Mouse (Mus musculus) heart, postnatal 0 days (tissue): ENCODE measurements around the gene Nxph1. TPM values are rescaled to one million over a fixed set of nuclear protein-coding genes. Genes with fewer than 3 reads are reported as not detected.

Source experiments
- ATAC-seq: fragments of 200-750 bp; cut with Nextera tagmentation; 2 replicates; pipeline ENCODE4 v1.8.0; 2017; ENCODE audit warnings: low read depth, moderate number of reproducible peaks, moderate library complexity; ENCODE audit not compliant: insufficient read depth
- DNase-seq: peaks from one replicate; pipeline ENCODE4 v3.0.0-alpha.2; 2016; ENCODE audit warnings: low spot score
- H3K27ac ChIP-seq: fragments of 300-500 bp; sonication (generic); 2 replicates; pipeline ENCODE4 v1.5.1; 2014; ENCODE audit warnings: low read depth, mild to moderate bottlenecking
- H3K27me3 ChIP-seq: fragments of 300-500 bp; sonication (generic); 2 replicates; pipeline ENCODE4 v1.6.1; 2014; ENCODE audit warnings: low read length, mixed read lengths; ENCODE audit not compliant: control insufficient read depth, insufficient read depth
- H3K36me3 ChIP-seq: fragments of 300-500 bp; sonication (generic); replicated peaks from 2 replicates; pipeline ENCODE4 v1.6.1; 2014; ENCODE audit warnings: low read length, mixed read lengths; ENCODE audit not compliant: control insufficient read depth, insufficient read depth
- H3K4me1 ChIP-seq: fragments of 300-500 bp; sonication (generic); 2 replicates; pipeline ENCODE4 v1.6.1; 2014; ENCODE audit warnings: antibody characterized with exemption; ENCODE audit not compliant: control insufficient read depth, insufficient read depth
- H3K4me2 ChIP-seq: fragments of 300-500 bp; sonication (generic); 2 replicates; pipeline ENCODE4 v1.6.1; 2014; ENCODE audit warnings: low read depth, mild to moderate bottlenecking, low read length, moderate library complexity
- H3K4me3 ChIP-seq: fragments of 300-500 bp; sonication (generic); 2 replicates; pipeline ENCODE4 v1.5.1; 2014; ENCODE audit warnings: low read depth, low read length
- H3K9ac ChIP-seq: fragments of 300-500 bp; sonication (generic); replicated peaks from 2 replicates; pipeline ENCODE4 v1.6.1; 2014; ENCODE audit warnings: low read depth, low read length, mixed read lengths
- H3K9me3 ChIP-seq: fragments of 300-500 bp; sonication (generic); replicated peaks from 2 replicates; pipeline ENCODE4 v1.6.1; 2016; ENCODE audit warnings: low read length; ENCODE audit not compliant: control insufficient read depth
- CTCF ChIP-seq: IDR thresholded peaks from 2 replicates; pipeline ENCODE4 v1.5.1; 2016; ENCODE audit warnings: antibody characterized with exemption, control low read depth, low read depth
- EP300 ChIP-seq: IDR thresholded peaks from 2 replicates; pipeline ENCODE4 v1.6.1; 2016; ENCODE audit warnings: antibody characterized with exemption, low read depth
- WGBS: fragments of 180-500 bp; shearing (Covaris S2); extraction: QIAGEN DNeasy Blood & Tissue Kit; methylation state at CpG from one replicate; pipeline ENCODE4 v1.1.7; 2014; 5-methylcytosine and 5-hydroxymethylcytosine counted together
- polyA plus RNA-seq: library from polyadenylated mRNA; unstranded; fragments of >200 nt; fragmentation: Nextera tagmentation; extraction: Ambion mirVana; gene quantifications from 2 replicates; pipeline ENCODE4 v1.2.1, GENCODE M21; 2015
- total RNA-seq: library from RNA; depleted of rRNA; stranded (reverse); fragments of >200 nt; gene quantifications from 2 replicates; pipeline ENCODE4 v1.2.3, GENCODE M21; 2014; ENCODE audit warnings: low replicate concordance

Gene Nxph1
- total and polyA plus RNA-seq, 2 experiments from 2014 or later, result 0.07 TPM; not detected in 1

DNA sequence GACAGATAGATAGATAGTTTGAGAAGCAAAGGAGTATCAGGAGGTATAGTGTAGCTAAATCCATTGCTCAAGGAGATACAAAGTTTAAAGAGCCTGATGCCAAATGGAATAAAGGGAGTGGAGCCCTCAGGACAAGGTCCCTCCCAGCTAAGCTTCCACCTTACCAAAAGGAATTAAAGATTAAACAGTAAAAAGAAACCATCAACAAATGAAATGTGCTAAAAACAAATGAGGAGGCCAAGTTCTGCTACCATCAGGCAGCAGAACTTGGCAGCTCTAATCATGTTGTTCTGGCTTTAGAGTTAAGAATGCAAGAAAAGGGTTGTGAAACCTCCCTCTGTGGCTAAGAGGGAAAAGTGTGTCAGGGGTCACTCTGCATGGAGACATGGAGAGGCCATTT, 159.1 kb downstream of the Nxph1 start:
- no peak overlapping the region for H3K4me3 ChIP-seq
- no peak overlapping the region for H3K9ac ChIP-seq
- DNase-seq, result no peak
- no peak overlapping the region for H3K4me2 ChIP-seq
- no peaks in the 10 kb centered on the region for H3K4me1 ChIP-seq
- ATAC-seq, result no peak
- no peaks in the 10 kb centered on the region for H3K9me3 ChIP-seq
- H3K27me3 ChIP-seq, result no peaks in the 10 kb centered on the region
- no peaks in the 10 kb centered on the region for H3K36me3 ChIP-seq
- H3K27ac ChIP-seq, result no peak overlapping the region
- no peak for TF ChIP-seq CTCF
- TF ChIP-seq EP300, result no peak

DNA sequence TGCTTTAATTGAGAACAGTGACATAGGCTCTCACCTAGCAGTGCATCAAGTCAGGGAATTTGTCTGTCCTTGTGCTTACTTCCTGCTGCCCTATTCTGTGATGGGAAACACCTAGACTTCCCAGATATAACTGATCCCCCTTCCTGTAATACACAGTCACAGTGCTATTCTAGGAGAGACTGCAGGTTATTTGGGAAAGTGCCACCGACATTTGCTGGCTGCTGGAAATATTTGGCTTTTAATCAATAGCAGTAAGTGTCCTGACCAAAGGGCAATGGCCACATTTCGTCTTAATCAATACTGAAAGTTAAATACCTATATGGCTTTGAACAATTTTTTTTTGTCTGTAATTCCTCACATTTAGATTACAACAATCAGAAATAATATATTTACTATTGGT, 170.9 kb downstream of the Nxph1 start:
- Histone ChIP-seq H3K9me3 (no peaks in the 10 kb centered on the region), H3K4me2 (no peak overlapping the region), H3K27ac (no peak overlapping the region), H3K4me1 (no peaks in the 10 kb centered on the region), H3K9ac (no peak overlapping the region), H3K27me3 (no peaks in the 10 kb centered on the region), H3K4me3 (no peak overlapping the region), H3K36me3 (no peaks in the 10 kb centered on the region)
- ATAC-seq, result no peak
- no peak for DNase-seq
- 67% methylated on average over 2 of the region's 2 CpGs for WGBS
- no peak for TF ChIP-seq EP300

DNA sequence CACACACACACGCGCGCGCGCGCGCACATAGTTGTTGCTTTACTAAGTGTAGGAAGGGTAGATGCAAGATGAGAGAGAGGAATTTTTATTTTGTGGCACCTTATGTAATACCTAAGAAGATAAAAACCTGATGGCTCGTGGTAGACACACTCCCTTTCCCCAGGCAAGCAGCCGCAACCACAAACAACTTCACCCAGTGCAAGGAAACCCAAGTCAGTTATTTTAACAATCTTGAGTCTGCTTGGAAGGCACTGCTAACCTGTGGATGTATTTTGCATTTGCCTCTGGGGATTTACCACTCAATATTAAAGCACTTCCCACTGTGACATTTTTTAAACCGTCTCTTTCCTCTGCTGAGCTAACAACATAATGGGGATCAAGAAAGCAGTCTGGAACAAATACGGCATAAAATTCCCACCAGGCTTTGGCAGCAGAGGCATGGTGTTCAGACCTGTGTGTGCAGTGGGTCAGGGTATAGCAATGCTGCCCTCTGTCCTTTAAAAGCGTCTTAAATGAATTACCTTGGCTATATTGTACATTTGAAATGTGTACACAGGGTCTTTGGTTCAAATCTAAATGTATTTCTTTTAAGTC, 176.2 kb downstream of the Nxph1 start:
- Histone ChIP-seq H3K4me3 (no peak overlapping the region), H3K9me3 (no peaks in the 10 kb centered on the region), H3K9ac (no peak overlapping the region), H3K27me3 (no peaks in the 10 kb centered on the region), H3K4me2 (no peak overlapping the region), H3K36me3 (no peaks in the 10 kb centered on the region), H3K4me1 (no peaks in the 10 kb centered on the region), H3K27ac (no peak overlapping the region)
- ATAC-seq, result no peak
- TF ChIP-seq EP300 (no peak), CTCF (no peak)
- no peak for DNase-seq
- 81% methylated on average over 12 of the region's 12 CpGs for WGBS

DNA sequence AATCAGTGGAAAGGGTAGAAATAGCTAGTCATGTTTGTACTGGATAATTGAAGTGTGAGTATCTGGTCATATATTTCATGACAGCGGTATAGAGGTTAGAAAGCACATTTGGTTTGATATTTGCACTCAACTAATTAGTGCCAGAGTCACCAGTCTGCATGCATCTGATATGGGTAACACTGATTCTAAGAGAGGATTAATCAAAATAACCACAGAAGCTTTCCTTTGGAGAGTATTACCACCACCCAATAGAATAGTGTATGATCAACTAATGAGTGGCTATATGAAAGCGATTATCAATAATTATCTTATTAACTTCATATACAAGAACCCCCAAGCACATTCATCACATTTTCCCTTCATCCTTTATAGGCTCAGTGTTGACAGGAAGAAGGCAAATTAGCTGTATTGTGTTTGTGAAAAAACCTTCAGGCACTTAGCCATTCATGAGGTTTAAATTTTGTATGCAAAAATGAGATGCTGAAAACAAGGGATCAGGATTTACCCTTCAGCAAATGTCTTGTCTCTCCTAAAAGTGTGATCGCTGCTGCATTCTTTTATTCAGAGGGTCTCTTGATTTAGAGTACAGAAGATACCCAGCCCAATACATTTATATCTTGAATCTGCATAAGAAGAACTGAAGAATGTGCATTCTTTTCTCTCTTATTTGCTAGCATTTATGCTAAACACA, 185.5 kb downstream of the Nxph1 start:
- Histone ChIP-seq H3K9me3 (no peaks in the 10 kb centered on the region), H3K27ac (no peak overlapping the region), H3K4me2 (no peak overlapping the region), H3K27me3 (no peaks in the 10 kb centered on the region), H3K36me3 (no peaks in the 10 kb centered on the region), H3K9ac (no peak overlapping the region), H3K4me1 (no peaks in the 10 kb centered on the region), H3K4me3 (no peak overlapping the region)
- DNase-seq (no peak), ATAC-seq (no peak)
- WGBS, result 67% methylated on average over 3 of the region's 3 CpGs
- TF ChIP-seq CTCF (no peak), EP300 (no peak)

DNA sequence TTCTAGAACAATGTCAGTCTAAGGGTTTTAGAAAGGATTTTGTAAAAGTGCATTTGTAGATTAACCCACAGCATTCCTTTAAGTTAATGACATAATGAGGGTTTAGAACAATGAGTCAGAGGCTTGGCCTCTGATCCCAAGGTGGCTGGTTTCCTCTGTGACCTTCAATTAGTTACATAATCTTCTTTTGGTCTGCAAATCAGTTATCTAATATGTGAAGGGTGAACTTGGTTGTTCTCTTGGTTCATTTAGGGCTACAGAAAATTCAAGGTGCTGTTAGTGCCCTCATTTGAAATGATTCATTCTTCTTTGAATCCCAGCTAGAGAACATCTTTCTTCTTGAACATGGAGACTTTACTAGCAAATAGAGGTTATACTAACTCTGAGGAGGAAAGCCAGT, 199.7 kb downstream of the Nxph1 start:
- H3K4me2 ChIP-seq, result no peak overlapping the region
- no peak overlapping the region for H3K9ac ChIP-seq
- H3K27ac ChIP-seq, result no peak overlapping the region
- DNase-seq (no peak), ATAC-seq (no peak)
- H3K36me3 ChIP-seq, result no peaks in the 10 kb centered on the region
- H3K4me1 ChIP-seq, result no peaks in the 10 kb centered on the region
- H3K9me3 ChIP-seq, result no peaks in the 10 kb centered on the region
- TF ChIP-seq CTCF, result no peak
- no peak for TF ChIP-seq EP300
- H3K4me3 ChIP-seq, result no peak overlapping the region
- H3K27me3 ChIP-seq, result no peaks in the 10 kb centered on the region

DNA sequence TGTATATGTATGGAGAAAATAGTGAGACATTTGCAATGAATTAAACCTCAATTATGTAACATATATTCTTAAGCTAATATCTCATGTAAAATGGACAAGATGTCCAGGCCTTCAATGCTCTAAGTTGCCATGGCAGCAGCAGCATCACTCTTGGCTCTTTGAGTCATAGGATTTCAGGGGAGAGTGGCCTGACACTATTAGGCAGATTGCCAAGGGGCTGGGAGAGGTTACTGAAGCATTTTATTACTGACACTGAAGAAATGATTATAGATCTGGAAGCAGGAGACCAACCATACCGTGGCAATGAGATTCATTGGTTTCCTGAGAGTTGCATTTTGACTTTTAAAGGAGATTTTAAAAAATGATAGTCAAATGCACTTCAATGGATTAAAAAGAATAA, 201.6 kb downstream of the Nxph1 start:
- no peaks in the 10 kb centered on the region for H3K4me1 ChIP-seq
- no peak for ATAC-seq
- 42% methylated on average over 1 of the region's 1 CpGs for WGBS
- DNase-seq, result no peak
- no peak overlapping the region for H3K4me3 ChIP-seq
- H3K4me2 ChIP-seq, result no peak overlapping the region
- TF ChIP-seq EP300, result no peak
- TF ChIP-seq CTCF, result no peak
- H3K27ac ChIP-seq, result no peak overlapping the region
- H3K9me3 ChIP-seq, result no peaks in the 10 kb centered on the region
- H3K27me3 ChIP-seq, result no peaks in the 10 kb centered on the region
- H3K9ac ChIP-seq, result no peak overlapping the region
- H3K36me3 ChIP-seq, result no peaks in the 10 kb centered on the region
